Mouse (Mus musculus) brain, embryonic 18.5 days (tissue): ENCODE results near the gene Galnt18.

ENCODE experiments used
- DNase-seq: peaks from one replicate; pipeline ENCODE4 v3.0.0-alpha.2; 2012; ENCODE audit warnings: low read depth, low spot score

Gene Galnt18

GRCm38 (mm10) chr7:111771251-111771801 is 8.5 kb downstream of the Galnt18 start:
- DNase-seq: no peak

- DNase-seq: no peak
These were observed 9.2 kb downstream of the Galnt18 start for GRCm38 (mm10) chr7:111770585-111770984.

GRCm38 (mm10) chr7:111766145-111766767 is 13.5 kb downstream of the Galnt18 start:
- no peak for DNase-seq

- no peak for DNase-seq
These were observed 17.0 kb downstream of the Galnt18 start for GRCm38 (mm10) chr7:111762754-111763153.

- no peak for DNase-seq
These were observed 31.2 kb downstream of the Galnt18 start for GRCm38 (mm10) chr7:111748571-111749071.

GRCm38 (mm10) chr7:111744770-111745169 is 35.0 kb downstream of the Galnt18 start:
- no peak for DNase-seq

GRCm38 (mm10) chr7:111741595-111741994 is 38.2 kb downstream of the Galnt18 start:
- no peak for DNase-seq

GRCm38 (mm10) chr7:111740091-111740490 is 39.7 kb downstream of the Galnt18 start:
- DNase-seq: no peak

- no peak for DNase-seq
These were observed 40.4 kb downstream of the Galnt18 start for GRCm38 (mm10) chr7:111739371-111739765.

- DNase-seq: no peak
These were observed 41.1 kb downstream of the Galnt18 start for GRCm38 (mm10) chr7:111738456-111739370.

- no peak for DNase-seq
These were observed 42.4 kb downstream of the Galnt18 start for GRCm38 (mm10) chr7:111737426-111737825.

GRCm38 (mm10) chr7:111736365-111736764 is 43.4 kb downstream of the Galnt18 start:
- DNase-seq: no peak

GRCm38 (mm10) chr7:111730346-111731269 is 49.2 kb downstream of the Galnt18 start:
- no peak for DNase-seq

GRCm38 (mm10) chr7:111726928-111727327 is 52.8 kb downstream of the Galnt18 start:
- no peak for DNase-seq

GRCm38 (mm10) chr7:111724730-111725129 is 55.0 kb downstream of the Galnt18 start:
- no peak for DNase-seq

- DNase-seq: no peak
These were observed 55.8 kb downstream of the Galnt18 start for GRCm38 (mm10) chr7:111724004-111724403.

GRCm38 (mm10) chr7:111721308-111721698 is 58.5 kb downstream of the Galnt18 start:
- DNase-seq: no peak

- peak; percentile 51 for DNase-seq
These were observed 59.1 kb downstream of the Galnt18 start for GRCm38 (mm10) chr7:111720511-111721307.

- no peak for DNase-seq
These were observed 60.9 kb downstream of the Galnt18 start for GRCm38 (mm10) chr7:111718900-111719299.

- no peak for DNase-seq
These were observed 65.0 kb downstream of the Galnt18 start for GRCm38 (mm10) chr7:111714639-111715360.
